Mouse (Mus musculus): ENCODE measurements at regions not wholly inside any gene's neighbourhood (a gene's known extent, or its start where the extent isn't known, plus 50 kb on each side); places are given as distances from the start of the nearest gene placed in this dataset.

GRCm38 (mm10) chr1:35754170-35754569 is 314.0 kb upstream of the Hs6st1 start:
- no peak for ATAC-seq (replicated peaks; ENCODE audit: insufficient number of reproducible peaks, low FRiP score, low TSS enrichment, poor library complexity, severe bottlenecking)

- ATAC-seq (replicated peaks; ENCODE audit: insufficient number of reproducible peaks, low FRiP score, low TSS enrichment, poor library complexity, severe bottlenecking) = no peak
Observed at GRCm38 (mm10) chr1:35759010-35759409, 309.2 kb upstream of the Hs6st1 start.

GRCm38 (mm10) chr1:35759600-35759999 is 308.6 kb upstream of the Hs6st1 start:
- no peak for ATAC-seq (replicated peaks; ENCODE audit: insufficient number of reproducible peaks, low FRiP score, low TSS enrichment, poor library complexity, severe bottlenecking)

DNA sequence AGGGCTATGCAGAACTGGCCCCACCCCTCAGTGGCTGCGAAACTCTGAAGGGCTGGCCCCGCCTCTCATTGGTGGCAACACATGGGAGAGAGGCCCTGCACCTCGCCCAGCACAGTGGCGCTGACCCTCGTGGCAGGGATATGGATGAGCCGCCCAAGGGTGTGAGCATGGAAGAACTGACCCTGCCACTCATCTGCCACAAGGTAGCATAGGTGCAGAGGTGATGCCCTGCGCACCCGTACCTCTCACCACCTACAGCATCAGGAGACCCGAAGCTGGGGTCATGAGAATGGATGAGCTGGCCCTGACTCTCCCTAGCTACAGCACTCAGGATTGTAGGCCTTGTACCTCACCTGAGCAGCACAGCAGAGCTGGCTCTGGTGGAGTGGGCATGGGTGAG is 305.1 kb upstream of the Hs6st1 start:
- ATAC-seq (replicated peaks; ENCODE audit: insufficient number of reproducible peaks, low FRiP score, low TSS enrichment, poor library complexity, severe bottlenecking) = no peak

- ATAC-seq (replicated peaks; ENCODE audit: insufficient number of reproducible peaks, low FRiP score, low TSS enrichment, poor library complexity, severe bottlenecking) = no peak
Observed at GRCm38 (mm10) chr1:35763456-35763855, 304.7 kb upstream of the Hs6st1 start.

DNA sequence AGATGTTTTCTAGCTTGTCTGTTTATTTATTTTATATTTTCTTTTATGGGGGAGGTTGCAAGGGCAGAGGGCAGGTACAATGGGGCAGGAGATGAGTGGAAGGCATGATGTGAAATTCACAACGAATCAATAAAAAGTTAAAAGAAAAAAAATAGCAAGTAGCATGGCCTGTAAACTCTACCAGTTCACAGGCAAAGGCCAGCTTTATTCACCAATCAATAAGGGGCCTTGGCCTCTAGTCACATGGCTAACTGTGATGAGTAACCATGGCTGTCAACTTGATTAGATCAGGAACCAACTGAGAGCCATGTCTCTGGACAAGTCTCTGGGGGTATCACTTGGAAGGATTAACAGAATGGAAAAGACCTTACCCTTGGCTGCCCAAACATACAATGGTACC is 304.1 kb upstream of the Hs6st1 start:
- ATAC-seq (replicated peaks; ENCODE audit: insufficient number of reproducible peaks, low FRiP score, low TSS enrichment, poor library complexity, severe bottlenecking) = no peak

- ATAC-seq (replicated peaks; ENCODE audit: insufficient number of reproducible peaks, low FRiP score, low TSS enrichment, poor library complexity, severe bottlenecking) = no peak
Observed at GRCm38 (mm10) chr1:35765692-35766091, 302.5 kb upstream of the Hs6st1 start.

GRCm38 (mm10) chr1:35766271-35766670 is 301.9 kb upstream of the Hs6st1 start:
- ATAC-seq (replicated peaks; ENCODE audit: insufficient number of reproducible peaks, low FRiP score, low TSS enrichment, poor library complexity, severe bottlenecking) = no peak

- ATAC-seq (replicated peaks; ENCODE audit: insufficient number of reproducible peaks, low FRiP score, low TSS enrichment, poor library complexity, severe bottlenecking) = no peak
Observed at GRCm38 (mm10) chr1:35772567-35772966, 295.6 kb upstream of the Hs6st1 start.

- no peak for ATAC-seq (replicated peaks; ENCODE audit: insufficient number of reproducible peaks, low FRiP score, low TSS enrichment, poor library complexity, severe bottlenecking)
Observed at GRCm38 (mm10) chr1:35774566-35774965, 293.6 kb upstream of the Hs6st1 start.

DNA sequence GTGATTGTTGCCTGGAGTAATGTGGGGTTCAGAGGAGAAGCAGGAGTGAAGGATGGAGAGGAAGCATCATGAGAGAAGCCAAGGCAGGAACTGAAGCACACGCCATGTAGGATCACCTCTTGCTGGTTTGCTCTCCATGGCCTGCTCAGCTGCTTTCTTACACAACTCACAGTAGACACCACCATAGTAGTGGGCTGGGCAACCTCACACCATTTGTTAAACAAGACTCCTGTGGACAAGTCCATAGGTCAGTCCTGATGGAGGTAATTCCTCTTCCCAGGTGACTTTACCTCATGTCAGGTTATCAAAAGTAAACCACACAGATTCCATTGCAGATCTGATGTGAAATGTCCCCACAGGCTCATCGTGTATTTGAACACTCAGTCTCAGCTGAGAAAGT is 285.5 kb upstream of the Hs6st1 start:
- ATAC-seq (replicated peaks; ENCODE audit: insufficient number of reproducible peaks, low FRiP score, low TSS enrichment, poor library complexity, severe bottlenecking) = no peak

GRCm38 (mm10) chr1:35783427-35783826 is 284.8 kb upstream of the Hs6st1 start:
- ATAC-seq (replicated peaks; ENCODE audit: insufficient number of reproducible peaks, low FRiP score, low TSS enrichment, poor library complexity, severe bottlenecking) = no peak

GRCm38 (mm10) chr1:35786241-35786640 is 282.0 kb upstream of the Hs6st1 start:
- ATAC-seq (replicated peaks; ENCODE audit: insufficient number of reproducible peaks, low FRiP score, low TSS enrichment, poor library complexity, severe bottlenecking) = no peak

- ATAC-seq (replicated peaks; ENCODE audit: insufficient number of reproducible peaks, low FRiP score, low TSS enrichment, poor library complexity, severe bottlenecking) = no peak
Observed at GRCm38 (mm10) chr1:35786668-35787213, 281.5 kb upstream of the Hs6st1 start.

DNA sequence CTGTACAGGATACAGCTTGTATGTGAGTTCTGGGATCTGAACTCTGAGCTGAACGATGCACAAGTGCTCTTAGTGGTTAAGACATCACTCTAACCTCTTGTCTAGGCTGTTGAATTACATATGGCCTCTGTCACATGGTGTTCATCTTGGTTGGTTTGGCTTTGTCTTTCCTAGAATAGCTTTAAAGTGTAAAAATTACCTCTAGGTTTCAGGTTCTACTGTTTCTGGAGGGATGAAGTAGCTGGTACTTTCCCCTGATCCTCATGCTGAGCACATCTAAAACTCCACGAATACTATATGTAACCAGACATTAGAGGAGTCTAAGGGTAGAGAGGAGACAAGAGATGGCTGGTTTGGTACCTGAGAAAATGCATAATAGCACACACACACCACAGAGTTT is 271.1 kb upstream of the Hs6st1 start:
- no peak for ATAC-seq (replicated peaks; ENCODE audit: insufficient number of reproducible peaks, low FRiP score, low TSS enrichment, poor library complexity, severe bottlenecking)

- no peak for ATAC-seq (replicated peaks; ENCODE audit: insufficient number of reproducible peaks, low FRiP score, low TSS enrichment, poor library complexity, severe bottlenecking)
Observed at GRCm38 (mm10) chr1:35797526-35797925, 270.7 kb upstream of the Hs6st1 start.

- ATAC-seq (replicated peaks; ENCODE audit: insufficient number of reproducible peaks, low FRiP score, low TSS enrichment, poor library complexity, severe bottlenecking) = no peak
Observed at GRCm38 (mm10) chr1:35805546-35805945, 262.7 kb upstream of the Hs6st1 start.

GRCm38 (mm10) chr1:35806329-35806728 is 261.9 kb upstream of the Hs6st1 start:
- no peak for ATAC-seq (replicated peaks; ENCODE audit: insufficient number of reproducible peaks, low FRiP score, low TSS enrichment, poor library complexity, severe bottlenecking)

DNA sequence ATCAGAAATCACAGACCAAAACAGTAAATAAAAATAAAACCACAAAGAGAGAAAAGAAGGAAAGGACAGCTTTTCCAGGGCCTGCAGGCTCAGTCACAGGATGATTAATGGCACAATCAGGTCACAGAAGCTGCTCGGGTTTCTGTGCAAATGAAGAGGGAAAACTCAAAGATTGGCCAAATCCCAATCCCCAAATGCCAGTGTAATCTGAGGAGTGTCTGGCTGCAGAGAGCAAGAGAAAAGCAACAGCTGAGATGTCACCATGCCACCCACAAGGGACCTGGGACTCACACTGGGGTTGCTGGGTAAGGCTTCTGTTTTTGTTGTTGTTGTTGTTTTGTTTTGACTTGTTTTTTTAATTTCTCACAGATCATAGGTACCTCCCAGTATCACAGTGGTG is 261.5 kb upstream of the Hs6st1 start:
- no peak for ATAC-seq (replicated peaks; ENCODE audit: insufficient number of reproducible peaks, low FRiP score, low TSS enrichment, poor library complexity, severe bottlenecking)

DNA sequence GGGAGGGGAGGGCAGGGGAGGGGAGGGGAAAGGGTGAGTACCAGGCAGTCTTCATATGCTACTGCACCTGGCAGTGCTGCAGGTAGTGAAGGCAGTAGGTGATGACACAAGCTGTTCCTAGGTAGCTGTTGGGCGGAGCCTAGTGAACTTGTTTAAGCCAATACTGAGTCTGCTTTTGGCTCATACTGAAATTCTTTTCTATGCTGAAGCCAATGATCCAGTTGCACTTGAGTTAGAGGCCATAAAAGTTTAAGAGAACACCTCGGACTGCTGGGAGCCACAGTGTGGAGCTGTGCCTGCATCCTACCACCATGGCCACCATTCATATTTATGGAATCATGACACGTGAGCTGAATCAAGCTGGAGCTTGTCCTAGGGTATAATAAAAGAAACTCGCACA is 259.3 kb upstream of the Hs6st1 start:
- no peak for ATAC-seq (replicated peaks; ENCODE audit: insufficient number of reproducible peaks, low FRiP score, low TSS enrichment, poor library complexity, severe bottlenecking)

DNA sequence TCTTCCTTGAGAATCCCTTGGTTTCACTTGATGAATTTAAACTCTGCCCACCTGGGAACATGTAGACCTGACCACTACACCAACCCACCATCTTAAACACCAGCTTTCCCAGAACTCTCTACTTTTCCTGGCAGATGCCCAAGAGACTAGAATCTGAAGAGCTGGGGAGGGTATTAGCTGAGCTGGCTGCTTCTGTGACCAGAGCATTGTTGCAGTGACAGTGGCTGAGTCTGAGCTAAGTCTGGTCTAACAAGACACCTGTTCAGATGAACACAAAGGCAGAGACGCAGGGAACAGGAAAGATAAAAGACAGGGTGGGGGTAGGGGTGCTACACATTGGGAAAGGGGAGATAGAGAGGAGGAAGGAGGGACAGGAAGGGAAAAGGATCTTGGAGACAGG is 258.9 kb upstream of the Hs6st1 start:
- no peak for ATAC-seq (replicated peaks; ENCODE audit: insufficient number of reproducible peaks, low FRiP score, low TSS enrichment, poor library complexity, severe bottlenecking)

All from monocyte, adult 5-6 weeks (primary cell).